In the genomic region with DNA sequence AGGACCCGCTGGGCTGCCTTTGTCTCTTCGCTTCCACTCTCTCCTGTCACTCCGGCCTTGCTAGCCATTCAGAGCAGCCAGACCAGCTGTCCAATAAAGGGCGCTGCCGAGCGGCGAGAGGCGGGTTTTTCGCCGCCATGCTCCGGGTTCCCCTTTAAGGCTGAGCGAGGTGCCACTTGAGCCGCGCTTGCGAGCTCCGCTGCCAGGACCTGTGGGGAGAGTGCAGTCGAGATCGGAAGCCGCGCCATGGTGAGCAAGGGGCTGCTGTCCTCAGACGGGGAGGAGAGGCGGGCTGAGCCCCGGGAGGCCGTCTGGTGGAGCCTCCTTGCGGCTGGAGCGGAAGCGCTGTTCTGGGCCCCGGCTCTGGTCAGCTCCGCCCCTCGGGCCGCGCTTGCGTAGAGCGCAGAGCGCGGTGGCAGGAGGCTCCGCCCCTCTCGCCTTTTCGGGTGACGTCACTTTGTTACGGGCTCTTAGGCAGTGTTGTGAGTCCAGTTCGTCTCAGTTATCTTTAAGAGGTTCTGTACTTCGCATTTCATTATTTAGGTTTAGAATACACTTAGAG, we compare ENCODE assay signal across 8 mouse cellular contexts. TPM values are rescaled to one million over a fixed set of nuclear protein-coding genes. Genes with fewer than 3 reads are reported as not detected.
A peak's percentile ranks its signal among the peaks of the same experiment; 100 is the strongest.
DNase-seq lines count a peak whose midpoint lies in the region; ATAC-seq and TF ChIP-seq lines count a peak whose summit lies in the region.

A gene (plus strand): TSS at position 151 of the 562 bp plus-strand sequence.

- WGBS in forebrain, embryonic 12.5 days: under 1% methylated on average over 41 of the region's 43 CpGs
- WGBS in heart, postnatal 0 days: 2% methylated on average over 43 of the region's 43 CpGs
- under 1% methylated on average over 43 of the region's 43 CpGs for WGBS in liver, embryonic 16.5 days (ENCODE audit: insufficient replicate concordance)
- WGBS in neural tube, embryonic 13.5 days: under 1% methylated on average over 41 of the region's 43 CpGs

- peaks cover 3% of the 10 kb centered on the region; the same call in 1 of the 2 replicates for H3K9me3 ChIP-seq in E14TG2a.4 (ENCODE audit: low read length)
- H3K9me3 ChIP-seq in forebrain, embryonic 12.5 days: peaks cover 4% of the 10 kb centered on the region; the same call in 1 of the 2 replicates
- H3K9me3 ChIP-seq in heart, postnatal 0 days (replicated peaks; ENCODE audit: control insufficient read depth, low read length): no peaks in the 10 kb centered on the region
- H3K9me3 ChIP-seq in liver, embryonic 16.5 days (replicated peaks; ENCODE audit: control insufficient read depth, low read length): no peaks in the 10 kb centered on the region
- H3K9me3 ChIP-seq in neural tube, embryonic 13.5 days: no peaks in the 10 kb centered on the region

- H3K9ac ChIP-seq in forebrain, embryonic 12.5 days: peak within 1 kb of the TSS; percentile 67
- peak within 1 kb of the TSS; percentile 67 for H3K9ac ChIP-seq in heart, postnatal 0 days (replicated peaks; ENCODE audit: low read depth, low read length)
- H3K9ac ChIP-seq in liver, embryonic 16.5 days (ENCODE audit: low read depth, low read length): peak within 1 kb of the TSS; percentile 89
- peak within 1 kb of the TSS; percentile 79 for H3K9ac ChIP-seq in neural tube, embryonic 13.5 days

- peak within 1 kb of the TSS; percentile 86 for H3K4me3 ChIP-seq in E14TG2a.4 (replicated peaks; ENCODE audit: low read length)
- H3K4me3 ChIP-seq in forebrain, embryonic 12.5 days (replicated peaks): peak within 1 kb of the TSS; percentile 59
- peak within 1 kb of the TSS; percentile 58 for H3K4me3 ChIP-seq in heart, postnatal 0 days (ENCODE audit: low read depth, low read length)
- H3K4me3 ChIP-seq in liver, embryonic 16.5 days (ENCODE audit: low read depth, low read length): peak within 1 kb of the TSS; percentile 84
- H3K4me3 ChIP-seq in neural tube, embryonic 13.5 days: peak within 1 kb of the TSS; percentile 53
- peak within 1 kb of the TSS; percentile 99 for H3K4me3 ChIP-seq in testis, adult 2 months (ENCODE audit: control insufficient read depth, low read depth, low read length)

- peak; percentile 98 for ATAC-seq in forebrain, embryonic 12.5 days (ENCODE audit: low FRiP score)
- peak; percentile 98 for ATAC-seq in heart, postnatal 0 days (ENCODE audit: insufficient read depth, low read depth)
- peak; percentile 97 for ATAC-seq in liver, embryonic 16.5 days (ENCODE audit: low read depth)
- ATAC-seq in neural tube, embryonic 13.5 days (ENCODE audit: low read depth): peak; percentile 98

- peak; percentile 77 for TF ChIP-seq POLR2A in testis, adult 2 months (IDR thresholded peaks at IDR 0.05; ENCODE audit: control insufficient read depth, low read depth, low read length)

- peak within 1 kb of the TSS; percentile 98 for H3K27ac ChIP-seq in forebrain, embryonic 12.5 days
- H3K27ac ChIP-seq in heart, postnatal 0 days (ENCODE audit: low read depth): peak within 1 kb of the TSS; percentile 98
- H3K27ac ChIP-seq in liver, embryonic 16.5 days (ENCODE audit: low read length): peak within 1 kb of the TSS; percentile 95
- peak within 1 kb of the TSS; percentile 98 for H3K27ac ChIP-seq in neural tube, embryonic 13.5 days (replicated peaks)
- peak within 1 kb of the TSS; percentile 97 for H3K27ac ChIP-seq in testis, adult 2 months (ENCODE audit: control insufficient read depth, insufficient read depth, low read depth, low read length)

- no peaks in the 10 kb centered on the region for H3K27me3 ChIP-seq in E14TG2a.4 (ENCODE audit: insufficient read depth, low read length)
- no peaks in the 10 kb centered on the region for H3K27me3 ChIP-seq in forebrain, embryonic 12.5 days
- H3K27me3 ChIP-seq in heart, postnatal 0 days (ENCODE audit: control insufficient read depth, insufficient read depth, low read length): no peaks in the 10 kb centered on the region
- H3K27me3 ChIP-seq in liver, embryonic 16.5 days (ENCODE audit: control insufficient read depth, insufficient read depth, low read depth, low read length): no peaks in the 10 kb centered on the region
- H3K27me3 ChIP-seq in neural tube, embryonic 13.5 days: no peaks in the 10 kb centered on the region
- H3K27me3 ChIP-seq in testis, adult 2 months (ENCODE audit: control insufficient read depth, insufficient read depth, low read length): no peaks in the 10 kb centered on the region

- DNase-seq in c-Kit-positive CD71-positive TER-119-positive erythroid progenitor cells, embryonic 14.5 days (ENCODE audit: low spot score): peak; percentile 93
- peak; percentile 93 for DNase-seq in heart, postnatal 0 days (ENCODE audit: low spot score)
- peak; percentile 94 to 96 for DNase-seq in kidney, postnatal 4 days

- no peaks in the 10 kb centered on the region for H3K36me3 ChIP-seq in E14TG2a.4 (ENCODE audit: insufficient read depth, low read length)
- peaks cover 5% of the 10 kb centered on the region; the same call in 1 of the 2 replicates for H3K36me3 ChIP-seq in forebrain, embryonic 12.5 days (replicated peaks)
- H3K36me3 ChIP-seq in heart, postnatal 0 days (replicated peaks; ENCODE audit: control insufficient read depth, insufficient read depth, low read length): no peaks in the 10 kb centered on the region
- no peaks in the 10 kb centered on the region for H3K36me3 ChIP-seq in liver, embryonic 16.5 days (ENCODE audit: control insufficient read depth, insufficient read depth)
- H3K36me3 ChIP-seq in neural tube, embryonic 13.5 days: peaks cover 10% of the 10 kb centered on the region
- H3K36me3 ChIP-seq in testis, adult 2 months (ENCODE audit: control insufficient read depth, insufficient read depth, low read length): no peaks in the 10 kb centered on the region

- peaks cover 18% of the 10 kb centered on the region for H3K4me1 ChIP-seq in E14TG2a.4 (replicated peaks; ENCODE audit: low read depth, low read length)
- H3K4me1 ChIP-seq in forebrain, embryonic 12.5 days: peaks cover 3% of the 10 kb centered on the region; the same call in 1 of the 2 replicates
- H3K4me1 ChIP-seq in heart, postnatal 0 days (ENCODE audit: control insufficient read depth, insufficient read depth): no peaks in the 10 kb centered on the region
- no peaks in the 10 kb centered on the region; the same call in none of the 2 replicates for H3K4me1 ChIP-seq in liver, embryonic 16.5 days (ENCODE audit: control insufficient read depth, low read depth, low read length)
- H3K4me1 ChIP-seq in neural tube, embryonic 13.5 days (replicated peaks): 0 out of 2 replicates have a peak, but pooled peaks cover 6% of the 10 kb centered on the region
- H3K4me1 ChIP-seq in testis, adult 2 months (ENCODE audit: control insufficient read depth, insufficient read depth, low read length): no peaks in the 10 kb centered on the region; the same call in none of the 2 replicates

- TF ChIP-seq EP300 in heart, postnatal 0 days (IDR thresholded peaks at IDR 0.05; ENCODE audit: low read depth): no peak

- H3K4me2 ChIP-seq in forebrain, embryonic 12.5 days: peak within 1 kb of the TSS; percentile 46
- peak within 1 kb of the TSS; percentile 71 for H3K4me2 ChIP-seq in heart, postnatal 0 days (ENCODE audit: low read depth, low read length)
- peak within 1 kb of the TSS; percentile 85 for H3K4me2 ChIP-seq in liver, embryonic 16.5 days (ENCODE audit: low read depth, low read length)
- peak within 1 kb of the TSS; percentile 56 for H3K4me2 ChIP-seq in neural tube, embryonic 13.5 days

- 0 out of 2 replicates have a peak, but pooled peaks have one; percentile 5 for TF ChIP-seq CTCF in E14TG2a.4 (conservative IDR thresholded peaks at IDR 0.05; ENCODE audit: low read length)
- TF ChIP-seq CTCF in heart, postnatal 0 days (IDR thresholded peaks at IDR 0.05; ENCODE audit: low read depth): peak; percentile 55
- peak; percentile 45; the same call in 1 of the 2 replicates for TF ChIP-seq CTCF in testis, adult 2 months (IDR thresholded peaks at IDR 0.05; ENCODE audit: control insufficient read depth, insufficient read depth, insufficient replicate concordance, low read depth, low read length)

RNA-seq across cellular contexts. Expression of the gene that starts here (rescaled TPM):
- polyA plus RNA-seq in forebrain, embryonic 12.5 days (2016; fragmentation: Nextera tagmentation; extraction: Ambion mirVana): 4.4 and 4.6 TPM in 2 replicates
- 1.9 and 4.1 TPM in 2 replicates for total RNA-seq in heart, postnatal 0 days (2014; rRNA removed; ENCODE audit: low replicate concordance)
- polyA plus RNA-seq in heart, postnatal 0 days (2015; fragmentation: Nextera tagmentation; extraction: Ambion mirVana): 0.70 and 0.72 TPM in 2 replicates
- 0.33 and 0.34 TPM in 2 replicates for polyA plus RNA-seq in liver, embryonic 16.5 days (2015; fragmentation: Nextera tagmentation; extraction: Ambion mirVana)
- polyA plus RNA-seq in neural tube, embryonic 13.5 days (2015; fragmentation: Nextera tagmentation; extraction: Ambion mirVana): 2.5 and 2.7 TPM in 2 replicates
- polyA plus RNA-seq in testis, adult 2 months (2012; rRNA removed): 0.13 and 0.16 TPM in 2 replicates

Comparison
In these comparisons a context has a peak if more than half of its experiments do, and no peak if none do; other contexts are left out.
1. Peak in every context shown above with its lines: DNase-seq, ATAC-seq, H3K4me3 ChIP-seq and H3K27ac ChIP-seq.
2. Peak in ATAC-seq, H3K4me3 ChIP-seq, H3K27ac ChIP-seq, H3K9ac ChIP-seq and H3K4me2 ChIP-seq in liver, embryonic 16.5 days; RNA of the gene not detected or under 1 TPM.
3. CTCF ChIP-seq: peak in every context shown above with its lines; median percentile 55 in heart, postnatal 0 days; 45 in testis, adult 2 months; 5 in E14TG2a.4.